ENCODE assay signal across 20 mouse cellular contexts in genomic region chr5:98946117-98946620, GRCm38 (mm10).
"Had no signal": no experiment of that assay in that cellular context is flagged by ENCODE, and none has a peak within 500 bp of the region (broad histone marks: within the 10 kb centered on the region; RNA-seq: fewer than 3 reads in every experiment).

No protein-coding gene starts in this region.

- H3K4me3 ChIP-seq: layer of hippocampus, adult 2 months; left cerebral cortex, adult 2 months; midbrain, embryonic 12.5 days; stomach, embryonic 15.5 days had no signal

- ATAC-seq: intestine, embryonic 16.5 days; liver, postnatal 0 days; midbrain, embryonic 16.5 days had no signal

- H3K4me2 ChIP-seq: liver, embryonic 11.5 days; lung, embryonic 14.5 days; midbrain, embryonic 12.5 days; stomach, embryonic 15.5 days had no signal

- H3K9ac ChIP-seq: liver, embryonic 14.5 days; liver, postnatal 0 days; lung, embryonic 14.5 days; midbrain, embryonic 12.5 days; stomach, embryonic 15.5 days had no signal

- DNase-seq: kidney, adult 18-20 months; kidney, adult 9 months; kidney, postnatal 25 days; layer of hippocampus, adult 9-11 months; liver, postnatal 0 days; lung, embryonic 14.5 days; lung, postnatal 10 days; lung, postnatal 36 days; right cerebral cortex, adult 18-20 months; right cerebral cortex, postnatal 25 days; spleen, adult 18-20 months; thymus, postnatal 25 days had no signal

- H3K9me3 ChIP-seq: midbrain, embryonic 12.5 days; stomach, embryonic 15.5 days had no signal

- H3K27ac ChIP-seq: layer of hippocampus, adult 2 months; left cerebral cortex, adult 2 months; liver, embryonic 14.5 days; midbrain, embryonic 12.5 days; stomach, embryonic 15.5 days had no signal

- H3K4me1 ChIP-seq: stomach, embryonic 15.5 days had no signal

- H3K27me3 ChIP-seq: midbrain, embryonic 12.5 days; stomach, embryonic 15.5 days had no signal

- H3K36me3 ChIP-seq: midbrain, embryonic 12.5 days; stomach, embryonic 15.5 days had no signal
